Mouse (Mus musculus): ENCODE results near the gene Nupr1.
A peak's percentile ranks its signal among the peaks of the same experiment; 100 is the strongest.

Nupr1 gene

DNA sequence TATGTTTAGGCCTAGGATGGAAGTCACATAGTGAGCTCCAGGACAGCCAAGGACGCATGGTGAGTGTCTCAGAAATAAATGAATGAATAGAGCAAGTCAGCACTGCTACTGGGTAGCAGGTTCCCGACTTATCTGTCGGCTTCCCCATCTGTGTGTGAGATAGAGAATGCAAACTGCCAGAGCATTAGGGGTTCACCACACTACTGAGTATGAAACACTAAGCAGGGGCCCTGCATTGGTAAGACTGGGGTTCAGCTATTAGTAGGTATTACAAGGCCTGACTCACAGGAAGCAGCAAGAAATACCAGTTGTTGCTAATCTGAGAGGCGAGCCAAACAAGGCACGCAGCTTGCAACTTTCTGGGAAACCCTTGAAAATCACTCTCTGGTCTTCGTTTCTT lies 31.7 kb downstream of the Nupr1 start:
- DNase-seq (ENCODE audit: low spot score in 2 of 2) = no peak

DNA sequence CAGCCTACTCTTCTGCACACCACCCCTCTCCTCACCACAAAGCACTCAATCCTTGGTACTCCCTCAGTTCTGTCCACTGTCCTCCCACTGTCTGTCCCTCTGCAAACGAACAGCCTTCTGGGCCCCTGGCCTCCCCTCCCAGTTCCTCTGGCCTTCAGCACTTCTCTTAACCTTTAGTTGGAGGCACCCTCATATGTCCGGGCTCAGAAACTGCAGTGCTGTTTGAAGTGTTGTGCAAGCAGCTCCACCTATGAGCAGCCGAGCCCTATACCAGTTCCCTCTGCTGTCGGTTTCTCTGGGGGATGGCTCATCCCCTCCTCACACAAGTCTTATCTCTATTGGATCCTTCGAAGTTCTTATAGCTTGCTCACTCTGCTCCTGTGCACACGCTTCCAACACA lies 34.2 kb downstream of the Nupr1 start:
- DNase-seq (ENCODE audit: low spot score in 2 of 2) = no peak

DNA sequence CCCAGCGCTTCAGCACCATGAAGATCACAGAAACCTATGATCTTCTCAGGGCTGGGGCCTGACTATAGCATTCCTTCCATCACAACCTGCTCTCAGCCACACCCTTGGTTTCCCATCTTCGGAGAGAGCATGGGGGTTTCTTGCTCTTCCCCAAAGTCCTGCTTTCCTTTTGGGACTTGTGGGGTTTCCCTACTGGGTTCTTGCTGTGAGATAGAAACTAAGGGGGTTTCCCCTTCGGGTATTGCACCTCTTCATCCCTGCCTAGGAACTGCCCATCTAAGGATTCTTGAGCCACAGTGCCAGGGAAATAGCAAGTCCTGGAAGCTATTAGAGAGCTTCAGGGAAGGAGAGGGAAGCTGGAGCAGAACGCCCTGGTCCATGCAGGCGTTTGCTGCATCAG lies 34.8 kb downstream of the Nupr1 start:
- no peak for DNase-seq (ENCODE audit: low spot score in 2 of 2)

DNA sequence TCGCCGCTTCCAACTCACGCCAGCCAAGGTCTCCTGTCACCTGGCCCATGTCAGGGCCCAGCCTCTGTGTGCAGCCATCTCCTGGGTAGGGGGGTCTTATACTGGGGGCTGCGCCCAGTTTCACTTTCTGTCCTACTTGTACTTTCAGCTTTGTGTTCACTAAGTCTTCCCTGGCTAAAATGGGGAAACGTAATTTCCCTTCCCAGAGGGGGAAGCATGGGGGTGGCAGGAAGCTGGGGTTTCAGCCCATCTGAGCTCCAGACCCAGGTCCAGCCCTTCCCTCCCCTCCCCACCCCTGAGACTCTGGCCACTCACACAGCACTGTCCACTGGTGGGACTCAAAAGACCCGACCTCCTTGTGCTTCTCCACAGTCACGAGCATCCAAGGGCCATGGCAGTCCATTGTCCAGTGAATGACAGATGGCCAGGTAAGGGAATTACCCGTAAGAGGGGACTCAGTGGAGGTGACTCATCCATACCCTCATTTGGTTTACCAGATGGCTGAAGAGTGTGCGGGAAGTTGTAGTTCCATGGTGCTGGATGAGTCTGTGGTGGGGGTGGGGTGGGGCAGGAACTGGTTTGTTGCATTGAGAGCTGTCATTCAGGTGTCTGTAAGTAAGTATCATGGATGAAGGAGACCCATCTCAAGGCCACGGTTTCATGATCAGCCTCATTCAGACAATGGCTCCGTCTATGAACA lies 35.6 kb downstream of the Nupr1 start, which contains the start of gene Il27:
Il27 (minus strand) TSS at position 80 of the 700 bp plus-strand sequence.
- DNase-seq (ENCODE audit: low spot score in 2 of 2) = no peak

GRCm38 (mm10) chr7:126587779-126588178 lies 42.9 kb downstream of the Nupr1 start:
- peak; percentile 48 to 68 for DNase-seq (ENCODE audit: low spot score in 2 of 2)

- DNase-seq (ENCODE audit: low spot score in 2 of 2) = peak in 1 of 2 experiments; percentile 64
Measured at GRCm38 (mm10) chr7:126586839-126587238, 43.8 kb downstream of the Nupr1 start.

- DNase-seq (ENCODE audit: low spot score in 2 of 2) = no peak
Measured at GRCm38 (mm10) chr7:126585717-126586116, 44.9 kb downstream of the Nupr1 start, which contains the start of gene Cln3. Cln3 (minus strand) TSS chr7:126585817.

- no peak for DNase-seq (ENCODE audit: low spot score in 2 of 2)
Measured at GRCm38 (mm10) chr7:126584506-126584977, 46.1 kb downstream of the Nupr1 start, which contains the start of gene Apobr. Apobr (plus strand) TSS chr7:126584942.

DNA sequence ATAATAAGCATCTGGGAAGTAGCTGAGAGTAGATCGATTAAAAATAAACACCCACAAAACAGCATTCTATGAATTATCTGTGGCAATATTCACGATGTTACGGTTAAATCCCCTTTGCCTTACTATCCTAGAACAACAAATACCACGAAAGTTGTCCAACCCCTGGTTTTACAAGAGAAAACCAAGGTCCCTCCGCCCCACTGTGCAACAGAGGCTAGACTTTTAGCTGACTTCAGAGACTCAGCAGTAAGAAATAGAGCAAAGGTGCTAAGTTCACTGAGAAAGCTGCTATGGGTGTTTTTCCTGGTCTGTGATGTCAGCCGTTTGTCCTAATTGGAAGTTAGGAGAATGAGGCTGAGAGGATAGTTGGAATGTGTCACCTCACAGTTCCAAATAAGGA lies 46.9 kb downstream of the Nupr1 start:
- DNase-seq (ENCODE audit: low spot score in 2 of 2) = no peak

DNA sequence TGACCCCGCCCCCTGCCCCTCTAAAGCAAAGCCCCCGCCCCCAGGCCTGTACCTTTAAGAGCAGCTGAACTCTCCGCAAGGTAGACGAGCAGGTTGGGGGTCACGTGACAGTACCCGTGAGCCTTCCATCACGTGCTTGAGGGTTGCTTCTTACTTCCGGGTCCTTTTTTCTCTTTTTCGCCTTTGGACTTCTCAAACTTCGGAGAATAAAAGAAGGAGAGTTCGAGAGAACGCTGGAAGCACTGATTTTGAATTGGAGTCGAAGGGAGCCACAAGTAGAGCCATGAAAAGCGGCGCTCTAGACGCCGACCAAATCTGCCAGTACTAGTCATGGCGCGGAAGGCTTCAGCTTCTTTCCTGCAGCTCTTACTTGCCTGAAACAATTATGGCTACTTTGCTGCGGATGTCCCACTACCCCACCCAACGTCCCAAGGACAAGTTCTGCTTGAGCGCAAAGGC lies 47.4 kb downstream of the Nupr1 start:
- peak; percentile 78 to 86 for DNase-seq (ENCODE audit: low spot score in 2 of 2)

- DNase-seq (ENCODE audit: low spot score in 2 of 2) = no peak
Measured at GRCm38 (mm10) chr7:126582759-126583158, 47.9 kb downstream of the Nupr1 start.

DNA sequence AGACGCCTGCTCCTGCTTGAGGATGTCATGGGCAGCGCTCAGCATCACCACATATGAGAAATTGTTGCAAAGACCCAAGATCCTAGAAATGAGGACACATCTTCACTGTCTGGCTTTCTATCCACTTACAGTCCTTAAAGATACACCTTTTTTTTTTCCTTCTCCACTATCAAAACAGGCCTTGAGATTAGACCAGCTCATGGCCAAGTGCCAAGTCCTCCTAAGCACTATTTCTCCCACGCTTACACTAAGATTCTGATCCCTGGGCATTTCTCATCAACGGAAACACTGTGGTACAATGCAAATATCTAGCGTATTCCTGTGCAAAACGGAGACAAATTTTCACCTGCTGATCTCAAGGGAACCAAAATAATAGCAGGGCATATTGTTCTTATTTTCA lies 49.0 kb downstream of the Nupr1 start:
- no peak for DNase-seq (ENCODE audit: low spot score in 2 of 2)

GRCm38 (mm10) chr7:126579172-126579571 lies 51.5 kb downstream of the Nupr1 start:
- DNase-seq (ENCODE audit: low spot score in 2 of 2) = no peak

DNA sequence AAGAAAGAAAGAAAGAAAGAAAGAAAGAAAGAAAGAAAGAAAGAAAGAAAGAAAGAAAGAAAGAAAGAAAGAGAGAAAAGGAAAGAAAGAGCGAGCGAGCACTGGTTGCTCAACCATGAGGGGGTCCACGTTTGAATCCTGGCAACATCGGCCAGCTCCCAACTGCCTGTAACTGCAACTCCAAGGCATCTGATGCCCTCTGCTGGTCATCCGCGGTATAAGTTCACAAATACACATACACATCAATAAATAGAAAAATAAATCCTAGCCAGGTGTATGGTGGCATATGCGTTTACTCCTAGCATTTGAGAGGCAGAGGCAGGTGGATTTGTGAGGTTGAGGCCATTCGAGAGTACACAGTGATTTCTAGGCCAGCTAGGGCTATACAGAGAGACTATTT lies 53.7 kb downstream of the Nupr1 start:
- DNase-seq (ENCODE audit: low spot score in 2 of 2) = no peak

All from urinary bladder, postnatal 36 days (tissue).